ENCODE assay signal across 34 mouse cellular contexts in genomic region chr6:136044461-136044860, GRCm38 (mm10).
"Had no signal": no experiment of that assay in that cellular context is flagged by ENCODE, and none has a peak within 500 bp of the region (broad histone marks: within the 10 kb centered on the region; RNA-seq: fewer than 3 reads in every experiment).

No protein-coding gene starts in this region.

- H3K9me3 ChIP-seq: heart, embryonic 10.5 days; heart, embryonic 12.5 days; heart, embryonic 13.5 days; heart, embryonic 15.5 days; hindbrain, embryonic 10.5 days; hindbrain, embryonic 12.5 days; hindbrain, embryonic 13.5 days; hindbrain, embryonic 15.5 days; kidney, embryonic 15.5 days had no signal

- H3K9ac ChIP-seq: heart, embryonic 12.5 days; heart, embryonic 13.5 days; heart, embryonic 15.5 days; hindbrain, embryonic 12.5 days; hindbrain, embryonic 13.5 days; hindbrain, embryonic 14.5 days; hindbrain, embryonic 15.5 days; kidney, embryonic 15.5 days had no signal

- H3K27me3 ChIP-seq: heart, embryonic 12.5 days; heart, embryonic 13.5 days; heart, embryonic 15.5 days; hindbrain, embryonic 12.5 days; hindbrain, embryonic 13.5 days; hindbrain, embryonic 15.5 days; kidney, embryonic 15.5 days had no signal

- H3K4me2 ChIP-seq: heart, embryonic 11.5 days; heart, embryonic 12.5 days; heart, embryonic 13.5 days; heart, embryonic 15.5 days; hindbrain, embryonic 12.5 days; hindbrain, embryonic 13.5 days; hindbrain, embryonic 14.5 days; hindbrain, embryonic 15.5 days; kidney, embryonic 15.5 days had no signal

- H3K27ac ChIP-seq: heart, embryonic 10.5 days; heart, embryonic 13.5 days; heart, embryonic 15.5 days; hindbrain, embryonic 10.5 days; hindbrain, embryonic 12.5 days; hindbrain, embryonic 13.5 days; hindbrain, embryonic 14.5 days; hindbrain, embryonic 15.5 days; hindbrain, postnatal 0 days; kidney, embryonic 15.5 days; kidney, postnatal 0 days; layer of hippocampus, adult 2 months; left cerebral cortex, adult 2 months had no signal

- H3K4me1 ChIP-seq: heart, embryonic 10.5 days; heart, embryonic 12.5 days; heart, embryonic 13.5 days; heart, embryonic 15.5 days; hindbrain, embryonic 10.5 days; hindbrain, embryonic 12.5 days; hindbrain, embryonic 13.5 days; kidney, embryonic 15.5 days had no signal

- DNase-seq: heart, postnatal 14 days; heart, postnatal 36 days; heart, postnatal 4 days; kidney, adult 11 months; kidney, adult 18-20 months; kidney, adult 2 months; kidney, adult 8-10 months; kidney, adult 9 months; kidney, postnatal 10 days; kidney, postnatal 14 days; kidney, postnatal 25 days; kidney, postnatal 36 days; kidney, postnatal 4 days; layer of hippocampus, adult 9-11 months; layer of hippocampus, postnatal 36 days had no signal

- ATAC-seq: hindbrain, embryonic 16.5 days; hindbrain, postnatal 0 days; inflammation-experienced regulatory T-cells, adult 6 months; intestine, embryonic 16.5 days; intestine, postnatal 0 days had no signal

- H3K4me3 ChIP-seq: heart, embryonic 10.5 days; heart, embryonic 12.5 days; heart, embryonic 13.5 days; heart, embryonic 15.5 days; hindbrain, embryonic 10.5 days; hindbrain, embryonic 12.5 days; hindbrain, embryonic 13.5 days; hindbrain, embryonic 15.5 days; kidney, embryonic 15.5 days; layer of hippocampus, adult 2 months; left cerebral cortex, adult 2 months had no signal

- H3K36me3 ChIP-seq: heart, embryonic 10.5 days; heart, embryonic 12.5 days; heart, embryonic 13.5 days; heart, embryonic 15.5 days; hindbrain, embryonic 10.5 days; hindbrain, embryonic 12.5 days; kidney, embryonic 15.5 days had no signal
